Mouse (Mus musculus) myocyte (in vitro differentiated cells): ENCODE data around the gene Tnk1. TPM values are rescaled to one million over a fixed set of nuclear protein-coding genes. Genes with fewer than 3 reads are reported as not detected.

Source experiments
- H3K27me3 ChIP-seq: one replicate; pipeline ENCODE4 v1.6.1; 2011; ENCODE audit not compliant: control insufficient read depth, insufficient read depth, insufficient read length
- H3K36me3 ChIP-seq: one replicate; pipeline ENCODE4 v1.6.1; 2011; ENCODE audit not compliant: control insufficient read depth, insufficient read depth
- H3K4me2 ChIP-seq: one replicate; pipeline ENCODE4 v1.6.1; 2011; ENCODE audit warnings: low read depth, control low read depth
- H3K4me3 ChIP-seq: one replicate; pipeline ENCODE4 v1.5.1; 2011; ENCODE audit warnings: mild to moderate bottlenecking, control low read depth, moderate library complexity
- H3K79me2 ChIP-seq: one replicate; pipeline ENCODE4 v1.6.1; 2011; ENCODE audit not compliant: control insufficient read depth, insufficient read depth
- H3ac ChIP-seq: one replicate; pipeline ENCODE4 v1.6.1; 2011; ENCODE audit not compliant: control insufficient read depth, insufficient read length
- CEBPB ChIP-seq: IDR thresholded peaks from 2 replicates; pipeline ENCODE4 v1.6.1; 2011; ENCODE audit warnings: mild to moderate bottlenecking, moderate library complexity; ENCODE audit not compliant: poor library complexity, insufficient read depth, severe bottlenecking
- E2F4 ChIP-seq: IDR thresholded peaks from one replicate; pipeline ENCODE4 v1.6.1; 2011; ENCODE audit warnings: mild to moderate bottlenecking, control low read depth, moderate library complexity; ENCODE audit not compliant: insufficient read depth
- MAX ChIP-seq: IDR thresholded peaks from one replicate; pipeline ENCODE4 v1.6.1; 2011; ENCODE audit warnings: low read depth, mild to moderate bottlenecking, control low read depth
- MYOD1 ChIP-seq, 3 experiments: IDR thresholded peaks; one replicate each; pipeline ENCODE4 v1.6.1; 2011; ENCODE audit warnings: control low read depth in 2 of 3, low read depth in 2 of 3, mild to moderate bottlenecking in 2 of 3, moderate library complexity in 1 of 3; ENCODE audit not compliant: insufficient read length in 2 of 3, control insufficient read depth in 1 of 3
- MYOG ChIP-seq, 3 experiments: IDR thresholded peaks; one replicate each; pipeline ENCODE4 v1.6.1; 2011; ENCODE audit warnings: control low read depth in 2 of 3, low read depth in 2 of 3, mild to moderate bottlenecking in 2 of 3; ENCODE audit not compliant: insufficient read length in 2 of 3, control insufficient read depth in 1 of 3, insufficient read depth in 1 of 3
- POLR2A ChIP-seq: IDR thresholded peaks from one replicate; pipeline ENCODE4 v1.6.1; 2011; ENCODE audit warnings: low read depth, mild to moderate bottlenecking, control low read depth, moderate library complexity; ENCODE audit not compliant: insufficient read length
- POLR2AphosphoS2 ChIP-seq: IDR thresholded peaks from one replicate; pipeline ENCODE4 v1.6.1; 2011; ENCODE audit warnings: low read depth, control low read depth; ENCODE audit not compliant: insufficient read length
- REST ChIP-seq: IDR thresholded peaks from one replicate; pipeline ENCODE4 v1.6.1; 2011; ENCODE audit warnings: mild to moderate bottlenecking, control low read depth, moderate library complexity; ENCODE audit not compliant: insufficient read depth, insufficient read length
- SRF ChIP-seq: IDR thresholded peaks from one replicate; pipeline ENCODE4 v1.6.1; 2011; ENCODE audit warnings: low read depth; ENCODE audit not compliant: control insufficient read depth, insufficient read length
- TCF12 ChIP-seq: IDR thresholded peaks from one replicate; pipeline ENCODE4 v1.6.1; 2011; ENCODE audit warnings: mild to moderate bottlenecking, control low read depth; ENCODE audit not compliant: poor library complexity, insufficient read depth, severe bottlenecking
- TCF3 ChIP-seq: IDR thresholded peaks from one replicate; pipeline ENCODE4 v1.6.1; 2011; ENCODE audit warnings: low read depth, control low read depth; ENCODE audit not compliant: insufficient read length
- USF1 ChIP-seq: IDR thresholded peaks from one replicate; pipeline ENCODE4 v1.6.1; 2011; ENCODE audit warnings: low read depth, mild to moderate bottlenecking, control low read depth, moderate library complexity
- polyA plus RNA-seq: library from polyadenylated mRNA; unstranded; fragments of >200 nt; fragmentation: generic; extraction: Trizol; gene quantifications from one replicate; pipeline ENCODE4 v1.2.1, GENCODE M21; 2012; ENCODE audit warnings: missing spikeins

The Tnk1 gene
- polyA plus RNA-seq, 1 experiment: not detected

DNA sequence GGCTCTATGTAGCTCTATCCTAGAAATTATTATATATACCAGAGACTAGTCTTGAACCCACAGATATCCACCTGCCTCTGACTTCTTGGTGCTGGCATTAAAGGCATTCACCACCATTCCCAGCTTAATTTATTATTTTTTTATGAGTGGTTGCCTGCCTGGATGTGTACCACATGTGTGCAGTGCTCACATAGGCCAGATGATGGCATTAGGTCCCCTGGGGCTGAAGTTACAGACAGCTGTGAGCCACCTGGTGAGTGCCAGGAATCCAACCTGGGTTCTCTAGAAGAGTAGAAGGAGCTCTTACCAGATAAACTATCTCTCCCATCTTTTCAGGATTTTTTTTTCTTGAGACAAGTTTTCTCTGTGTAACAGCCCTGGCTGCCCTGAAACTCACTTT lies 48.2 kb downstream of the Tnk1 start:
- no peaks in the 10 kb centered on the region for H3K36me3 ChIP-seq
- H3K4me2 ChIP-seq: no peak overlapping the region
- no peak overlapping the region for H3K4me3 ChIP-seq
- H3K27me3 ChIP-seq: no peaks in the 10 kb centered on the region
- no peak overlapping the region for H3ac ChIP-seq
- H3K79me2 ChIP-seq: no peaks in the 10 kb centered on the region
- TF ChIP-seq POLR2A (no peak), USF1 (no peak), REST (no peak), E2F4 (no peak), MAX (no peak), POLR2AphosphoS2 (no peak), SRF (no peak)

- Histone ChIP-seq H3K27me3 (no peaks in the 10 kb centered on the region), H3K4me3 (no peak overlapping the region), H3K79me2 (no peaks in the 10 kb centered on the region), H3K4me2 (no peak overlapping the region), H3K36me3 (no peaks in the 10 kb centered on the region), H3ac (no peak overlapping the region)
- no peak for TF ChIP-seq POLR2A
- no peak for TF ChIP-seq MYOG (IDR thresholded peaks at IDR 0.05; ENCODE audit: control insufficient read depth in 1 of 3, insufficient read depth in 1 of 3, insufficient read length in 2 of 3, low read depth in 2 of 3)
- no peak for TF ChIP-seq TCF3
- TF ChIP-seq TCF12: no peak
- TF ChIP-seq E2F4: no peak
- TF ChIP-seq MAX: no peak
- TF ChIP-seq CEBPB: no peak
- TF ChIP-seq MYOD1 (IDR thresholded peaks at IDR 0.05; ENCODE audit: control insufficient read depth in 1 of 3, insufficient read length in 2 of 3, low read depth in 2 of 3): no peak
- no peak for TF ChIP-seq USF1
- no peak for TF ChIP-seq REST
- no peak for TF ChIP-seq SRF
- TF ChIP-seq POLR2AphosphoS2: no peak
These were observed 50.9 kb downstream of the Tnk1 start for GRCm38 (mm10) chr11:69807641-69808040.

GRCm38 (mm10) chr11:69806378-69806777 lies 52.2 kb downstream of the Tnk1 start:
- TF ChIP-seq USF1 (no peak), SRF (no peak), REST (no peak), POLR2A (no peak), MAX (no peak), TCF12 (no peak), TCF3 (no peak), MYOG (IDR thresholded peaks at IDR 0.05; ENCODE audit: control insufficient read depth in 1 of 3, insufficient read depth in 1 of 3, insufficient read length in 2 of 3, low read depth in 2 of 3) (no peak), E2F4 (no peak), MYOD1 (IDR thresholded peaks at IDR 0.05; ENCODE audit: control insufficient read depth in 1 of 3, insufficient read length in 2 of 3, low read depth in 2 of 3) (no peak), CEBPB (no peak), POLR2AphosphoS2 (no peak)
- Histone ChIP-seq H3K27me3 (no peaks in the 10 kb centered on the region), H3K4me2 (no peak overlapping the region), H3K4me3 (no peak overlapping the region), H3K36me3 (no peaks in the 10 kb centered on the region), H3K79me2 (no peaks in the 10 kb centered on the region), H3ac (no peak overlapping the region)

GRCm38 (mm10) chr11:69804972-69805909 lies 53.3 kb downstream of the Tnk1 start, which contains the start of gene Tmem102:
Gene Tmem102 (minus strand): TSS chr11:69805624.
- no peak for TF ChIP-seq MYOD1 (IDR thresholded peaks at IDR 0.05; ENCODE audit: control insufficient read depth in 1 of 3, insufficient read length in 2 of 3, low read depth in 2 of 3)
- no peak for TF ChIP-seq REST
- TF ChIP-seq SRF: no peak
- Histone ChIP-seq H3K4me2 (no peak within 1 kb of the TSS), H3K4me3 (no peak within 1 kb of the TSS), H3ac (no peak within 1 kb of the TSS), H3K79me2 (no peaks in the 10 kb centered on the region), H3K27me3 (no peaks in the 10 kb centered on the region), H3K36me3 (no peaks in the 10 kb centered on the region)

- Histone ChIP-seq H3K4me2 (no peak overlapping the region), H3K4me3 (no peak overlapping the region), H3K79me2 (no peaks in the 10 kb centered on the region), H3K27me3 (no peaks in the 10 kb centered on the region), H3K36me3 (no peaks in the 10 kb centered on the region), H3ac (no peak overlapping the region)
- no peak for TF ChIP-seq MAX
- TF ChIP-seq POLR2A: no peak
- no peak for TF ChIP-seq SRF
- no peak for TF ChIP-seq E2F4
- no peak for TF ChIP-seq TCF3
- TF ChIP-seq MYOD1 (IDR thresholded peaks at IDR 0.05; ENCODE audit: control insufficient read depth in 1 of 3, insufficient read length in 2 of 3, low read depth in 2 of 3): no peak
- no peak for TF ChIP-seq MYOG (IDR thresholded peaks at IDR 0.05; ENCODE audit: control insufficient read depth in 1 of 3, insufficient read depth in 1 of 3, insufficient read length in 2 of 3, low read depth in 2 of 3)
- no peak for TF ChIP-seq POLR2AphosphoS2
- no peak for TF ChIP-seq USF1
- TF ChIP-seq CEBPB: no peak
- no peak for TF ChIP-seq REST
These were observed 53.9 kb downstream of the Tnk1 start for GRCm38 (mm10) chr11:69804652-69804940.
